Mouse (Mus musculus): ENCODE measurements around the gene Ykt6.
A peak's percentile ranks its signal among the peaks of the same experiment; 100 is the strongest.

Gene Ykt6

GRCm38 (mm10) chr11:5949586-5950352 is 5.7 kb upstream of the Ykt6 start, which contains the start of gene Gck:
Gene Gck (minus strand): TSS chr11:5950081.
- no peak for DNase-seq

GRCm38 (mm10) chr11:5952501-5952900 is 3.0 kb upstream of the Ykt6 start:
- DNase-seq = peak; percentile 82

- peak; percentile 27 for DNase-seq
Measured at GRCm38 (mm10) chr11:5953130-5953765, 2.2 kb upstream of the Ykt6 start.

GRCm38 (mm10) chr11:5954435-5954834 is 1.1 kb upstream of the Ykt6 start:
- DNase-seq = no peak

- peak; percentile 64 for DNase-seq
Measured at GRCm38 (mm10) chr11:5954965-5955504, 458 bp upstream of the Ykt6 start.

GRCm38 (mm10) chr11:5960051-5960450 is 4.6 kb downstream of the Ykt6 start:
- no peak for DNase-seq

- DNase-seq = no peak
Measured at GRCm38 (mm10) chr11:5965865-5966264, 10.4 kb downstream of the Ykt6 start.

- no peak for DNase-seq
Measured at GRCm38 (mm10) chr11:5966751-5967150, 11.3 kb downstream of the Ykt6 start.

- no peak for DNase-seq
Measured at GRCm38 (mm10) chr11:5968223-5968622, 12.7 kb downstream of the Ykt6 start.

GRCm38 (mm10) chr11:5971202-5971601 is 15.7 kb downstream of the Ykt6 start:
- no peak for DNase-seq

GRCm38 (mm10) chr11:5973151-5973550 is 17.7 kb downstream of the Ykt6 start:
- DNase-seq = no peak

GRCm38 (mm10) chr11:5974053-5974452 is 18.6 kb downstream of the Ykt6 start:
- no peak for DNase-seq

- DNase-seq = no peak
Measured at GRCm38 (mm10) chr11:5975068-5975467, 19.6 kb downstream of the Ykt6 start.

- DNase-seq = peak; percentile 28
Measured at GRCm38 (mm10) chr11:5976106-5976505, 20.6 kb downstream of the Ykt6 start.

- DNase-seq = no peak
Measured at GRCm38 (mm10) chr11:5979088-5979487, 23.6 kb downstream of the Ykt6 start.

- DNase-seq = no peak
Measured at GRCm38 (mm10) chr11:5980108-5980507, 24.6 kb downstream of the Ykt6 start.

- DNase-seq = no peak
Measured at GRCm38 (mm10) chr11:5980561-5980960, 25.1 kb downstream of the Ykt6 start.

GRCm38 (mm10) chr11:5981323-5981722 is 25.8 kb downstream of the Ykt6 start:
- DNase-seq = no peak

- DNase-seq = no peak
Measured at GRCm38 (mm10) chr11:5983629-5984028, 28.1 kb downstream of the Ykt6 start.

- no peak for DNase-seq
Measured at GRCm38 (mm10) chr11:5988126-5988525, 32.6 kb downstream of the Ykt6 start.

- DNase-seq = no peak
Measured at GRCm38 (mm10) chr11:5989954-5990593, 34.6 kb downstream of the Ykt6 start.

- peak; percentile 66 for DNase-seq
Measured at GRCm38 (mm10) chr11:5990910-5991309, 35.4 kb downstream of the Ykt6 start.

GRCm38 (mm10) chr11:5994212-5994611 is 38.7 kb downstream of the Ykt6 start:
- DNase-seq = no peak

GRCm38 (mm10) chr11:5994880-5995279 is 39.4 kb downstream of the Ykt6 start:
- no peak for DNase-seq
